Comparison of ENCODE assay signal across 19 mouse cellular contexts in the genomic region with DNA sequence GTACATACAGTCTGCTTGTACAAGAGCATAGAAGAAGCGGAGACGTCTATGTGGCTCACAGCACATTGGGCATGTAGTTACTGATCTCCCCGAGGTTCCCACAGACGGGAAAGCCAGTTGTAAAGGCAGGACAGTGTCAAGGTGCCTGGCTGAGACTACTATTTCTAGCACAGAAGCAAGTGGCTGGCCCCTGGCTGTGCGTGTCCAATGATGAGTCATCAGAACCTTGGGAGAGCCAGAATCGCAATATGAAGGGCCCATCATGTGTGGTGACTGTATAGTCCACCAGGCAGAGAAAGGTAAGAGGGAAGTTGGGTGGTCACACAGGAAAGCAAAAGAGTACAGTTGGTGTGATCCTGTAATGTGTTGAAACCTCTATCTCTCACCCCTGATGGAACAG. TPM values are rescaled to one million over a fixed set of nuclear protein-coding genes. Genes with fewer than 3 reads are reported as not detected.
DNase-seq lines count a peak whose midpoint lies in the region; ATAC-seq and TF ChIP-seq lines count a peak whose summit lies in the region.
"Had no signal": no experiment of that assay in that cellular context is flagged by ENCODE, and none has a peak within 500 bp of the region (broad histone marks: within the 10 kb centered on the region; RNA-seq: fewer than 3 reads in every experiment).

No protein-coding gene starts in this region.

- H3K4me3 ChIP-seq in hindbrain, embryonic 12.5 days: no peak overlapping the region
- no peak overlapping the region for H3K4me3 ChIP-seq in intestine, embryonic 15.5 days (replicated peaks)
- H3K4me3 ChIP-seq in gastrocnemius, adult 2 months: no peak overlapping the region
- H3K4me3 ChIP-seq: forebrain, embryonic 10.5 days; forebrain, embryonic 13.5 days; hindbrain, embryonic 13.5 days had no signal

- intact Hi-C loops in gastrocnemius, adult 2 months (cut with DNase I): no loop called here

- H3K4me1 ChIP-seq in hindbrain, embryonic 12.5 days: no peaks in the 10 kb centered on the region
- no peaks in the 10 kb centered on the region for H3K4me1 ChIP-seq in intestine, embryonic 15.5 days (replicated peaks)
- H3K4me1 ChIP-seq: forebrain, embryonic 10.5 days; forebrain, embryonic 13.5 days; hindbrain, embryonic 13.5 days had no signal

- H3K27ac ChIP-seq in hindbrain, embryonic 12.5 days: no peak overlapping the region
- no peak overlapping the region for H3K27ac ChIP-seq in intestine, embryonic 15.5 days
- H3K27ac ChIP-seq in gastrocnemius, adult 2 months: no peak overlapping the region
- H3K27ac ChIP-seq: forebrain, embryonic 10.5 days; forebrain, embryonic 13.5 days; hindbrain, embryonic 13.5 days had no signal

- H3K9me3 ChIP-seq in hindbrain, embryonic 12.5 days (replicated peaks): no peaks in the 10 kb centered on the region
- H3K9me3 ChIP-seq in intestine, embryonic 15.5 days: no peaks in the 10 kb centered on the region
- H3K9me3 ChIP-seq: forebrain, embryonic 10.5 days; forebrain, embryonic 13.5 days; hindbrain, embryonic 13.5 days had no signal

- peaks cover 93% of the 10 kb centered on the region for H3K36me3 ChIP-seq in hindbrain, embryonic 12.5 days
- peaks cover 40% of the 10 kb centered on the region for H3K36me3 ChIP-seq in intestine, embryonic 15.5 days

- peak; percentile 47 for DNase-seq in adrenal gland, adult 2 months
- peak; percentile 29 for DNase-seq in adrenal gland, adult 8-10 months
- DNase-seq in adrenal gland, postnatal 25 days: peak; percentile 9
- no peak for DNase-seq in gastrocnemius, adult 2 months
- DNase-seq: cerebellum, adult 18-20 months; cerebellum, postnatal 10 days; gastrocnemius, postnatal 14 days; heart, adult 11 months; kidney, adult 2 months had no signal

- WGBS in hindbrain, embryonic 12.5 days: 93% methylated on average over 6 of the region's 6 CpGs
- WGBS in intestine, embryonic 15.5 days: 93% methylated on average over 6 of the region's 6 CpGs

- no peak for ATAC-seq in hindbrain, embryonic 12.5 days (ENCODE audit: low FRiP score)
- no peak for ATAC-seq in intestine, embryonic 15.5 days
- ATAC-seq: CD4-positive, CD25-positive, alpha-beta regulatory T cell, adult 4 months; forebrain, embryonic 13.5 days; forebrain, embryonic 16.5 days; hindbrain, embryonic 16.5 days; intestine, postnatal 0 days had no signal

- no peak overlapping the region for H3K9ac ChIP-seq in hindbrain, embryonic 12.5 days
- H3K9ac ChIP-seq in intestine, embryonic 15.5 days: no peak overlapping the region
- H3K9ac ChIP-seq: forebrain, embryonic 13.5 days; hindbrain, embryonic 13.5 days had no signal

- no peaks in the 10 kb centered on the region for H3K27me3 ChIP-seq in hindbrain, embryonic 12.5 days
- no peaks in the 10 kb centered on the region for H3K27me3 ChIP-seq in intestine, embryonic 15.5 days (replicated peaks)
- H3K27me3 ChIP-seq: forebrain, embryonic 13.5 days; hindbrain, embryonic 13.5 days had no signal

- H3K4me2 ChIP-seq in hindbrain, embryonic 12.5 days (replicated peaks): no peak overlapping the region
- H3K4me2 ChIP-seq in intestine, embryonic 15.5 days (replicated peaks): no peak overlapping the region
- H3K4me2 ChIP-seq: forebrain, embryonic 13.5 days; heart, embryonic 11.5 days; hindbrain, embryonic 13.5 days had no signal

- no peak for TF ChIP-seq CTCF in gastrocnemius, adult 2 months (IDR thresholded peaks at IDR 0.05)

RNA-seq across cellular contexts. Expression of gene Cramp1l, which starts 20.9 kb away (rescaled TPM):
- total RNA-seq in adrenal gland, adult 2 months (2021): 10 to 100 TPM; 17.8 to 18.2 TPM
- polyA plus RNA-seq in adrenal gland, adult 2 months (2012; rRNA removed): 15.4 and 16.7 TPM in 2 replicates
- 10 to 100 TPM; 22.0 to 33.2 (median 25.4) TPM for total RNA-seq in adrenal gland, adult 8-10 months (2022)
- total RNA-seq in adrenal gland, postnatal 25 days (2021): 25.9 and 26.7 TPM in 2 replicates
- 13.8 and 13.9 TPM in 2 replicates for polyA plus RNA-seq in hindbrain, embryonic 12.5 days (2016; fragmentation: Nextera tagmentation; extraction: Ambion mirVana)
- 5.2 and 5.3 TPM in 2 replicates for polyA plus RNA-seq in intestine, embryonic 15.5 days (2015; fragmentation: Nextera tagmentation; extraction: Ambion mirVana)
- 1 to 10 TPM; 6.3 to 7.1 TPM for total RNA-seq in gastrocnemius, adult 2 months (2021)

RNA-seq across cellular contexts. Expression of gene Ift140, which starts 21.2 kb away (rescaled TPM):
- 10 to 100 TPM; 27.8 to 28.0 TPM for total RNA-seq in adrenal gland, adult 2 months (2021)
- 20.9 and 21.8 TPM in 2 replicates for polyA plus RNA-seq in adrenal gland, adult 2 months (2012; rRNA removed)
- 10 to 100 TPM; 31.7 to 45.0 (median 38.1) TPM for total RNA-seq in adrenal gland, adult 8-10 months (2022)
- total RNA-seq in adrenal gland, postnatal 25 days (2021): 36.3 and 45.4 TPM in 2 replicates
- 26.7 and 27.6 TPM in 2 replicates for polyA plus RNA-seq in hindbrain, embryonic 12.5 days (2016; fragmentation: Nextera tagmentation; extraction: Ambion mirVana)
- polyA plus RNA-seq in intestine, embryonic 15.5 days (2015; fragmentation: Nextera tagmentation; extraction: Ambion mirVana): 12.3 and 14.8 TPM in 2 replicates
- 1 to 10 TPM; 2.8 to 2.9 TPM for total RNA-seq in gastrocnemius, adult 2 months (2021)

RNA-seq across cellular contexts. Expression of gene Jpt2, which starts 34.2 kb away (rescaled TPM):
- 10 to 100 TPM; 26.7 to 39.1 TPM for total RNA-seq in adrenal gland, adult 2 months (2021)
- polyA plus RNA-seq in adrenal gland, adult 2 months (2012; rRNA removed): 2.3 and 4.6 TPM in 2 replicates
- 10 to 100 TPM; 28.0 to 38.5 (median 30.7) TPM for total RNA-seq in adrenal gland, adult 8-10 months (2022)
- total RNA-seq in adrenal gland, postnatal 25 days (2021): 27.0 and 33.1 TPM in 2 replicates
- 210 and 212 TPM in 2 replicates for polyA plus RNA-seq in hindbrain, embryonic 12.5 days (2016; fragmentation: Nextera tagmentation; extraction: Ambion mirVana)
- polyA plus RNA-seq in intestine, embryonic 15.5 days (2015; fragmentation: Nextera tagmentation; extraction: Ambion mirVana): 183 and 187 TPM in 2 replicates
- total RNA-seq in gastrocnemius, adult 2 months (2021): 1 to 10 TPM; 5.3 to 6.8 TPM

RNA-seq across cellular contexts. Expression of gene Mapk8ip3, which starts 57.9 kb away (rescaled TPM):
- total RNA-seq in adrenal gland, adult 2 months (2021): 100 to 1,000 TPM in 1 of 2 experiments, 10 to 100 TPM in 1; 86.6 to 129 TPM
- 205 and 241 TPM in 2 replicates for polyA plus RNA-seq in adrenal gland, adult 2 months (2012; rRNA removed)
- 100 to 1,000 TPM in 3 of 4 experiments, 10 to 100 TPM in 1; 96.1 to 271 (median 177) TPM for total RNA-seq in adrenal gland, adult 8-10 months (2022)
- total RNA-seq in adrenal gland, postnatal 25 days (2021): 157 and 177 TPM in 2 replicates
- 84.7 and 86.0 TPM in 2 replicates for polyA plus RNA-seq in hindbrain, embryonic 12.5 days (2016; fragmentation: Nextera tagmentation; extraction: Ambion mirVana)
- polyA plus RNA-seq in intestine, embryonic 15.5 days (2015; fragmentation: Nextera tagmentation; extraction: Ambion mirVana): 22.4 and 23.2 TPM in 2 replicates
- 10 to 100 TPM; 19.3 to 21.8 TPM for total RNA-seq in gastrocnemius, adult 2 months (2021)
